14 mouse cellular contexts compared by ENCODE assay signal in genomic region chr4:137763920-137764495, GRCm38 (mm10). TPM values are rescaled to one million over a fixed set of nuclear protein-coding genes. Genes with fewer than 3 reads are reported as not detected.
A peak's percentile ranks its signal among the peaks of the same experiment; 100 is the strongest.
DNase-seq lines count a peak whose midpoint lies in the region; ATAC-seq and TF ChIP-seq lines count a peak whose summit lies in the region.
"Had no signal": no experiment of that assay in that cellular context is flagged by ENCODE, and none has a peak within 500 bp of the region (broad histone marks: within the 10 kb centered on the region; RNA-seq: fewer than 3 reads in every experiment).

No protein-coding gene starts in this region.

- DNase-seq in embryonic facial prominence, embryonic 11.5 days (ENCODE audit: low spot score): peak; percentile 20
- DNase-seq in embryonic facial prominence, embryonic 10.5 days (ENCODE audit: low spot score): no peak
- peak; percentile 60 for DNase-seq in kidney, adult 2 months
- no peak for DNase-seq in kidney, adult 8-10 months
- peak; percentile 70 for DNase-seq in testis, postnatal 10 days (ENCODE audit: low spot score)
- no peak for DNase-seq in testis, postnatal 14 days (ENCODE audit: low spot score)
- DNase-seq in stomach, postnatal 0 days (ENCODE audit: low spot score): peak; percentile 74
- no peak for DNase-seq in frontal cortex, postnatal 10 days (ENCODE audit: low spot score in 2 of 2)
- DNase-seq: cerebellum, adult 18-20 months; gastrocnemius, postnatal 14 days; lung, embryonic 14.5 days; midbrain, embryonic 14.5 days had no signal

- TF ChIP-seq EP300 in stomach, postnatal 0 days (optimal IDR thresholded peaks at IDR 0.05): no peak

- H3K27me3 ChIP-seq in embryonic facial prominence, embryonic 11.5 days (ENCODE audit: control insufficient read depth, insufficient read depth, low read length): no peaks in the 10 kb centered on the region
- H3K27me3 ChIP-seq in embryonic facial prominence, embryonic 10.5 days (replicated peaks; ENCODE audit: low read depth, poor library complexity, severe bottlenecking): 0 out of 2 replicates have a peak, but pooled peaks cover 5% of the 10 kb centered on the region
- H3K27me3 ChIP-seq in kidney, adult 2 months (replicated peaks; ENCODE audit: control insufficient read depth, insufficient read depth, low read length): no peaks in the 10 kb centered on the region
- no peaks in the 10 kb centered on the region for H3K27me3 ChIP-seq in stomach, postnatal 0 days (ENCODE audit: control insufficient read depth, insufficient read depth, low read length)
- H3K27me3 ChIP-seq: embryonic facial prominence, embryonic 12.5 days; heart, embryonic 15.5 days had no signal

- H3K4me1 ChIP-seq in embryonic facial prominence, embryonic 11.5 days (ENCODE audit: control insufficient read depth, insufficient read depth, low read length): peaks cover 4% of the 10 kb centered on the region
- H3K4me1 ChIP-seq in embryonic facial prominence, embryonic 10.5 days: peaks cover 36% of the 10 kb centered on the region
- H3K4me1 ChIP-seq in kidney, adult 2 months (ENCODE audit: control insufficient read depth, insufficient read depth, low read length): peaks cover 9% of the 10 kb centered on the region; the same call in 1 of the 2 replicates
- peaks cover 6% of the 10 kb centered on the region; the same call in 1 of the 2 replicates for H3K4me1 ChIP-seq in stomach, postnatal 0 days (replicated peaks; ENCODE audit: control insufficient read depth, insufficient read depth)

- TF ChIP-seq CTCF in kidney, adult 2 months (conservative IDR thresholded peaks at IDR 0.05; ENCODE audit: insufficient read depth, insufficient read length, low read depth, low read length): no peak
- no peak for TF ChIP-seq CTCF in stomach, postnatal 0 days (IDR thresholded peaks at IDR 0.05; ENCODE audit: low read depth)

- no peak for TF ChIP-seq POLR2A in kidney, adult 2 months (IDR thresholded peaks at IDR 0.05; ENCODE audit: low read depth, low read length)

- ATAC-seq in embryonic facial prominence, embryonic 11.5 days (replicated peaks; ENCODE audit: insufficient number of reproducible peaks, low FRiP score, low TSS enrichment, low read depth): no peak
- peak; percentile 51; the same call in 1 of the 2 replicates for ATAC-seq in stomach, postnatal 0 days (ENCODE audit: low FRiP score, low TSS enrichment)

- H3K27ac ChIP-seq in embryonic facial prominence, embryonic 11.5 days (replicated peaks; ENCODE audit: low read depth, low read length): no peak overlapping the region
- no peak overlapping the region for H3K27ac ChIP-seq in embryonic facial prominence, embryonic 10.5 days (replicated peaks)
- H3K27ac ChIP-seq in kidney, adult 2 months (ENCODE audit: insufficient read depth, low read depth, low read length): no peak overlapping the region
- H3K27ac ChIP-seq in stomach, postnatal 0 days (replicated peaks): no peak overlapping the region
- H3K27ac ChIP-seq: heart, embryonic 15.5 days had no signal

- no peak overlapping the region for H3K9ac ChIP-seq in embryonic facial prominence, embryonic 11.5 days (replicated peaks; ENCODE audit: low read length)
- H3K9ac ChIP-seq in stomach, postnatal 0 days (ENCODE audit: low read length): no peak overlapping the region
- H3K9ac ChIP-seq: embryonic facial prominence, embryonic 12.5 days; heart, embryonic 15.5 days; lung, embryonic 14.5 days had no signal

- H3K4me3 ChIP-seq in embryonic facial prominence, embryonic 11.5 days (ENCODE audit: low read depth, low read length): no peak overlapping the region
- no peak overlapping the region for H3K4me3 ChIP-seq in embryonic facial prominence, embryonic 10.5 days
- no peak overlapping the region for H3K4me3 ChIP-seq in kidney, adult 2 months (ENCODE audit: insufficient read depth, low read depth, low read length)
- H3K4me3 ChIP-seq in stomach, postnatal 0 days (ENCODE audit: low read depth, low read length): no peak overlapping the region
- H3K4me3 ChIP-seq: embryonic facial prominence, embryonic 12.5 days; heart, embryonic 15.5 days had no signal

- H3K9me3 ChIP-seq in embryonic facial prominence, embryonic 11.5 days (replicated peaks; ENCODE audit: control insufficient read depth, low read length): no peaks in the 10 kb centered on the region
- H3K9me3 ChIP-seq in embryonic facial prominence, embryonic 10.5 days: no peaks in the 10 kb centered on the region
- no peaks in the 10 kb centered on the region for H3K9me3 ChIP-seq in stomach, postnatal 0 days (ENCODE audit: control insufficient read depth, low read length)
- H3K9me3 ChIP-seq: embryonic facial prominence, embryonic 12.5 days; heart, embryonic 15.5 days had no signal

- 59% methylated on average over 8 of the region's 8 CpGs for WGBS in embryonic facial prominence, embryonic 11.5 days
- 63% methylated on average over 8 of the region's 8 CpGs for WGBS in embryonic facial prominence, embryonic 10.5 days
- 53% methylated on average over 8 of the region's 8 CpGs for WGBS in kidney, adult 2 months
- WGBS in stomach, postnatal 0 days: 50% methylated on average over 8 of the region's 8 CpGs

- no peaks in the 10 kb centered on the region for H3K36me3 ChIP-seq in embryonic facial prominence, embryonic 11.5 days (replicated peaks; ENCODE audit: control insufficient read depth, insufficient read depth, low read depth, low read length)
- no peaks in the 10 kb centered on the region for H3K36me3 ChIP-seq in embryonic facial prominence, embryonic 10.5 days (replicated peaks)
- H3K36me3 ChIP-seq in kidney, adult 2 months (ENCODE audit: control insufficient read depth, insufficient read depth, low read length): no peaks in the 10 kb centered on the region
- H3K36me3 ChIP-seq in stomach, postnatal 0 days (ENCODE audit: control insufficient read depth, insufficient read depth, low read length): no peaks in the 10 kb centered on the region
- H3K36me3 ChIP-seq: embryonic facial prominence, embryonic 12.5 days; heart, embryonic 15.5 days had no signal

- no peak overlapping the region for H3K4me2 ChIP-seq in embryonic facial prominence, embryonic 11.5 days (ENCODE audit: low read depth, low read length)
- H3K4me2 ChIP-seq in stomach, postnatal 0 days (replicated peaks; ENCODE audit: low read depth): no peak overlapping the region
- H3K4me2 ChIP-seq: embryonic facial prominence, embryonic 12.5 days; heart, embryonic 15.5 days; lung, embryonic 14.5 days had no signal

RNA-seq across cellular contexts. Expression of gene Alpl, which starts 32.2 kb away (rescaled TPM):
- polyA plus RNA-seq in embryonic facial prominence, embryonic 11.5 days (2014; fragmentation: Nextera tagmentation; extraction: Ambion mirVana): 9.9 and 10.8 TPM in 2 replicates
- polyA plus RNA-seq in embryonic facial prominence, embryonic 10.5 days (2016; fragmentation: Nextera tagmentation; extraction: Ambion mirVana): 12.9 and 18.7 TPM in 2 replicates
- polyA plus RNA-seq in kidney, adult 2 months (2012; rRNA removed): 564 and 569 TPM in 2 replicates
- 2.0 and 2.5 TPM in 2 replicates for polyA plus RNA-seq in stomach, postnatal 0 days (2015; fragmentation: Nextera tagmentation; extraction: Ambion mirVana)

Comparison
In these comparisons a context has a peak if more than half of its experiments do, and no peak if none do; other contexts are left out.
1. DNase-seq: peak in embryonic facial prominence, embryonic 11.5 days (single experiment), kidney, adult 2 months (single experiment), testis, postnatal 10 days (single experiment) and stomach, postnatal 0 days (single experiment); none in embryonic facial prominence, embryonic 10.5 days (single experiment), kidney, adult 8-10 months (0 of 2), testis, postnatal 14 days (single experiment) and frontal cortex, postnatal 10 days (0 of 2).
2. RNA of gene Alpl, which starts 32.2 kb away (polyA plus RNA-seq): 564 to 569 TPM in kidney, adult 2 months; 12.9 to 18.7 TPM in embryonic facial prominence, embryonic 10.5 days, 9.9 to 10.8 TPM in embryonic facial prominence, embryonic 11.5 days and 2.0 to 2.5 TPM in stomach, postnatal 0 days; every median in the first group is over 10 times any median in the second.